Mouse (Mus musculus): ENCODE measurements around the gene Clec18a.
"Not testable (repeated sequence)": the region's sequence is repeated elsewhere in the genome, so short reads cannot be mapped to it uniquely, and the experiment has no call there.

Gene Clec18a

GRCm38 (mm10) chr8:111092326-111092725 lies at the start of gene Clec18a:
Gene Clec18a, minus strand, starts transcription at chr8:111092426.
- DNase-seq = not testable (repeated sequence)

DNA sequence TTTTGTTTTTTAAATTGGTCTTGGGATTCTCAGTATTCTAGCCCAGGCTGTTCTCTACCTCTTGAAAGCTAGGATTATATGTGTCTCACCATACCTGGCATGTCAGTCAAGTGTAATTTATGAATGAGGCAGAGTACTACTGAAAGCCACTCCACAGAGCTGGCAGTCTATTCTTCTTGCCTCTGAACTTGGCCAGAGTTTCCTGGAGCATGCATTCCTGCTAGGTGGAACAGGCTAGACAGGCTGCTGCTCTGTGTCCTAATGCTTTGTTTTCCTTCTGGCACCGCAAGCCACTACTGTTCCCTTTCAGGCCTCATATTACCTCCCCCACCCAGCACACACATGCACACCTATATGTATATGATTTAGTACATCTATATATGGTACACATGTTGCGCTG lies 38.5 kb upstream of the Clec18a start:
- DNase-seq = no peak

DNA sequence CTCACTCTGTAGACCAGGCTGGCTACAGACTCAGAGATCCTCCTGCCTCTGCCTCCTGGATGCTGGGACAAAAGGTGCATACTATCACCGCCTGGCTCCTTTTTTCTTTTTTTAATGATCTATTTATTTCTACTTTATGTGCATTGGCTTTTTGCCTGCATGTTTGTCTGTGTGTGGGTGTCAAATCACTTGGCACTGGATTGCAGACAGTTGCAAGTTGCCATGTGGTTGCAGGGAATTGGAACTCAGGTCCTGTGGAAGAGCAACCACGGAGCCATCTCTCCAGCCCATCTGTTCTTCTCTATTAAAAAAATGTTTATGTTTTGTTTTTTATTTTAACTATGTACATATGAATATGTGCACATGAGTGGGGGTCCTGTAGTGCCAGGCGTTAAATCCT lies 27.3 kb upstream of the Clec18a start:
- DNase-seq = no peak

DNA sequence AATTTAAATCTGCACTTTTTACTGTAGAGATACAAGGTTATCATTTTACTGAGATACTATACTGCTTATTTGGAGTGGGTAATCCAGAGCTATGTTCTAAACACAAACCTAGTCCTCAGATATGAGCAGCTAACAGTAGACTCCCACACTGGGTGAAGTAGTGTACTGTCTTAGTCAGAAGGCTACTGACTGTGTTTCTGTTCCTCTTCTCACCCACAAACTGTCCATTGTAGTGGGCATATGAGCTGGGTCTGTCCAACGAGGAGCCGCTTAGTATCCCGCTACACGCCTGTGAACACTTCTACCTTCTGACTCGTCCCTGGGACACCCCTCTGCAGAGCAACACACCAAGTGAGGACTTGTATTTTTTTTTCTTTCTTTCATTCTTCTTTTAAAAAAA lies 22.7 kb upstream of the Clec18a start:
- DNase-seq = no peak

GRCm38 (mm10) chr8:111094719-111095302 lies 2.6 kb upstream of the Clec18a start:
- peak; percentile 12 for DNase-seq

DNA sequence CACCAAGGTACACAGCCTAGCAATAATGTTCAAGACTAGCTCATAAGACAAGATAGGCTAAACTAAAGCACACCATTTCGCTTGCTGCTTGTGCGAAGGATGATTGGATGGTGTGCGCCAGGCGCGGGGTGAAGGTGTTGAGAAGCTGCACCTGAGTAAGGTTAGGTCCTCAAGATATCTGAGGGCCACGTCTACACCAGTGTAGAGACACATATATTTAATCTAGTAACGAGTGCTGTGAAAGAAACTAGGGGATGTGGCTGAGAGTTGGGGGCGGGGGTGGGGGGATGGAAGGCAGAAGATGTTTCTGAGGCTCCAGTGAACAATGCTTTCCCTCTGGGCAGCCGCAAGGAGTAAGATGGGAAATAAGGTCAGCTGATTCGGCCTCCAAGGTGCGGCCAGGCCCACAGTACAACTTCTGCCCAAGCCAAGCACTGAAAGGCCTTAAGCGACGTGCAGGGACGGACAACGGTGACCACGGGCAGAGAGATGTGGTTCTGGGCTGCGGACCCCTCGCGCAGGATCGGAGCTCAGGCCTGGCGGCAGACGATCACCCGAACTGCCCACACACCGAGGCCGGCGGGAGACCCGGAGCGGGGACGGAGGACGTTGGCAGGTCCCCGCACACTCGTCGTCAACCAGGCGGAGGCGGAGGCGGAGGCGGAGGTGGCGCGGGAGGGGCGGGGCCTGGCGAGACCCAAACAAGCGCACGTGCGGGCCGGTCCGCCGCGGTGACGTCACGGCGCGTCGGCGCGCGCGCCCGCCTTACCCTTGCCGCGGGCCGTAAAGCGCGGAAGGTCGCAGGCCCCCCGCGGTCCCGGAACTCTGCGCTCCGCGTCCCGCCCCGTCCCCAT lies 1.9 kb upstream of the Clec18a start, which contains the start of gene Pdpr:
TSS of gene Pdpr (plus strand) at position 766 of the 854 bp plus-strand sequence.
- DNase-seq = peak; percentile 87

DNA sequence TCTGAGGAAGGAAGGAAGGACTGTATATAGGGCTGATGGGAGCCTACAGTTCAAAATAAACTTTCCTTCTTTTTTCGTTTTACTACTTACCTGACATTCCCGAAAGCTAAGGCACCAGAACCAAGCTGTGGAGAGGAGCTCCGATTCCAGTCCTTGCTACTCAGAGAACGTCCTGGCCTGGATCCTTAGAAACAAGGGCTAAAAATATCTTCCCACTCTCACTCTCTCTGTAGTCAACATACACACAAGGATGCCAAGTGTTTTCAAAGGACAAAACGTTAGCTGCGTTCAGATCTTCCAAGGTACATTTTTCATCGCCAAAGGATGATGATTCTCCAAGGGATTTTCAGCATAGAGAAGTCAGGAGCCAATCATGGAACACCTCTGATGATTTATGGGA lies 520 bp downstream of the Clec18a start:
- no peak for DNase-seq

DNA sequence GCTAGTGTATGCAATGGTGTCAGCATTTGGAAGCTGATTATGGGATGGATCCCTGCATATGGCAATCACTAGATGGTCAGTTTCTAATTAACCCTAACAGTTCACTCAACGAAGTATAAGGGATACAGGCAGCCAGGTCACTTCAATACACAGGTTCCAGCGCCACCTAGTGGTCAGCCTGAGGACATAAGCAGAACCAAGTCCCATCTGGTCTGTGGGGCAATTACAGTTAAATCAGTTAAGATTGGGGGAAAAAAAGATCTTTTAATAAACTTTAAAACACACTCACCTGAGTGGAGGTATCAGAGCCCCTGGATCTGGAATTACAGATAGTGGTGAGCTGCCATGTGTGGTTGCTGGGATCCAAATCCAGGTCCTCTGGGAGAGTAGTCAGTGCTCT lies 2.1 kb downstream of the Clec18a start:
- peak; percentile 91 for DNase-seq

DNA sequence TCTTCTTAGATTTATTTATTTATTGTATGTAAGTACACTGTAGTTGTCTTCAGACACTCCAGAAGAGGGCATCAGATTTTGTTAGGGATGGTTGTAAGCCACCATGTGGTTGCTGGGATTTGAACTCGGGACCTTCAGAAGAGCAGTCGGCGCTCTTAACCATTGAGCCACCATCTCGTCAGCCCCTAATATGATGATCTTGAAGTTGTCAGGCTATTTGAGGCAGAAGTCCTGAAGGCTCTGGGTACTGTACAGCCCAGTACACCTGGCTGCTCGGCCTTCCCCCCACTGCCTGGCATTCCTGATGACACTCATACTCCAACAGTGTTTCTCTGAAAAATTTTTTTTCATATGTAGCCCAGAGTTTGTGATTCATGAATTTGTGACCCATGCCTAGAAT lies 8.3 kb downstream of the Clec18a start:
- not testable (repeated sequence) for DNase-seq

DNA sequence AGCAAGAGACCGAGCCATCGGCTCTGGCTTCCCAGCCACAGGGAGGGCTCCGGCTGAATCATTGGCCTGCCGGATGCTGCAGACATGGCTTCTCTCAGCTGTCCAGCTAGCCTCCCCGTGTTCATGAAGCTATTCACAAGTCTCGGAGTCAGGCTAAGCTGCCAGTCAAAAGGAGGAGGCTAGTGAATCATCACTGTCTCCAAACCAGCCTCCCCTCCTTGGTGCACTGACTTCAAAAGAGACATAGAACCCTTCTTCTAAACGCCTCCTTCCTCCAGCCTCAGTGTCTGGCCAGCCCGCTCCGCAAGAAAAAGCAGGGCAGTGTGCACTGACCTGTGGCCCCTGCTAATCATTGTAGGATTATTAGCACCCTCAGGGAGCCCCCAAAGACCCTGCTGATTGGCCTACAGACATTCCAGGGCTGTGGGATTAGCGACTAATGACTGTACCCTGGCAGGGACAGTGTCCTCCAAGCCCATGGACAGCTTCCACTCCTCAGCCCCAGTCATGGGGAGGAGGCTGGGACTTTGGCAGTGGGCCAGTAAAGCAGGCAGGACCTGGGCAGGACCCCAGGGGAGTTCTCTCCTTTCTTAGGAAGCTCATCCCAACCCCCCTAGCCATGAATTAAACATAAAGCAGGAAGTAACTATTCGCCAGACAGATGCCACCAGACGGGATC lies 10.5 kb downstream of the Clec18a start:
- no peak for DNase-seq

GRCm38 (mm10) chr8:111079861-111080271 lies 12.4 kb downstream of the Clec18a start:
- no peak for DNase-seq

- no peak for DNase-seq
Observed at GRCm38 (mm10) chr8:111079461-111079860, 12.8 kb downstream of the Clec18a start.

GRCm38 (mm10) chr8:111075926-111076325 lies 16.3 kb downstream of the Clec18a start:
- no peak for DNase-seq

DNA sequence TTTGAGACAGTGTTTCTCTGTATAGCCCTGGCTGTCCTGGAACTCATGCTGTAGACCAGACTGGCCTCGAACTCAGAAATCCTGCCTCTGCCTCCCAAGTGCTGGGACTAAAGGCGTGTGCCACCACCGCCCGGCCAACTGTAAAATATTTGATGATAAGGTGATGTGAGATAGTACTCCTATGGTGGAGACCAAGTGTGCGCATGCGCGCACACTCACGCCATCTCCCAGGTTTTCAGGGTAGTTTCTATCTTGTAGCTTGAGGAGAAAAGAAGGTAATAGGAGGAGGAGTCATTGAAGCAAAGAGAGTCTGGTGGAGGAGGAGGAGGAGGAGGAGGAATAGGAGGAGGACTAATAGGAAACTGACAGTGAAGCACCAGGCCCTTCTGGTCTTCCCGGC lies 23.6 kb downstream of the Clec18a start:
- not testable (repeated sequence) for DNase-seq

DNA sequence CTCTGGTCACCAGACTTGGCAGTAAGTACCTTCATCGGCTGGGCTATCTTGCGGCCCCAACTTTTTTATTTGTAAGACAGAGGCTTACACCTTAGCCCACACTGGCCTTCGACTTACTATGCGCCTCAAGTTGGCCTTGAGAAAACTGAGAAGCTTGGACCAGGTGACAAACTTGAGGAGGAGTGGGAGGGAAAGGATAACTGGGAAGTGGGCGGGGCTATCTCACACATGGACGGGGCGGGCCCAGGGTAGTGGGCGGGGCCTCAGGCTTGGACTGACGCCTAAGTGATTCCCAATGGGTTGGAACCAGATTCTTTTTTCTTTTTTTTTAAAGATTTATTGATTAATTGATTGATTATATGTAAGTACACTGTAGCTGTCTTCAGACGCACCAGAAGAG lies 24.8 kb downstream of the Clec18a start:
- DNase-seq = no peak

- DNase-seq = no peak
Observed at GRCm38 (mm10) chr8:111066308-111066707, 25.9 kb downstream of the Clec18a start.

GRCm38 (mm10) chr8:111062893-111063292 lies 29.3 kb downstream of the Clec18a start:
- no peak for DNase-seq

DNA sequence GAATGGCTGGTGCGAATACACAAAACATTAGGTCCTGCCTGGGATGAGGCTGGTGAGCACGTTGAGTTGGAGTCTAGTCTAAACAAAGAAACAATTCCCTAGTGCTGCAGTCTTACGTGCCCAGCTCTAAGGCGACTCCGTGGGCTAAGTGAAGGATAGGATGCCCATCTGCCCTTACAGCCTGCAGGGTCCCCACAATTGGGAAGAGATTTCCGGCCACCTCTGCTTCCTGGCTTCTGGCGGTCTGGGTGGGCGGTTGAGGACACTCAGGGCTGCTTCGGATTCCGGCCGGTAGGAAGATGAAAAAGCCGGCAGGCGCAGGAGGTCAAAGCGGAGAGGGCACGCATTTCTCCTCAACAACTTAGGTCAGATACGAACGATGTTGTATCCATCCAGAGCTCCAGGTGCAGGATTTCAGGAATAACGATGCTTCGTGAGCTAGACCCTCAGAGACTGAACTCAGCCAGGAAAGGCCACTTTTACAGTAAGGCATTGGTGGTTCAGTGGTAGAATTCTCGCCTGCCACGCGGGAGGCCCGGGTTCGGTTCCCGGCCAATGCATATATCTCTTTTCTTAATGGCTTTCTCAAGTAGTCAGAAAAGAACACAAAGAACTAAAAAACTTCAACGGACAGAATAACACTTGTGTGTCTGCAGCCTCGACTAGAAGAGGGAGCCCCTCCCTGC lies 30.0 kb downstream of the Clec18a start:
- peak; percentile 94 for DNase-seq

DNA sequence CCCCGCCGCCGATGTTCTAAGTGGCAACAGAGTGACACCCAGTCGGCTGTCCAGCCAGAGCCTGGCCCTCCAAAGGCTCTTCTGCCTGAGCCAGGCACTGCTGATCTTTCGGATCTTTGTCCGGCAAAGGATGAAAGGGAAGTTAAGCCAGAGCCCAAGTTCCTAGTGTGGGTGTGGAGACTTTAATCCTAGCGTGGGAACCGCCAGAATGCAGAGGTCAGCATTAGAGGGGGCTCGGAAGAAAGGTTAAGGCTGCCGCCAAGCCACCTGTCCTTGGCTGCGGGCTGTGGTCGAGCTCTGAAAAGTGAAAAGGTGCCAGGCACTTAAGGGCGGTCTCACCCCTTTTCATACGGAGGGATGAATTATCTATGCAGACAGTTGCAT lies 30.5 kb downstream of the Clec18a start:
- DNase-seq = no peak

DNA sequence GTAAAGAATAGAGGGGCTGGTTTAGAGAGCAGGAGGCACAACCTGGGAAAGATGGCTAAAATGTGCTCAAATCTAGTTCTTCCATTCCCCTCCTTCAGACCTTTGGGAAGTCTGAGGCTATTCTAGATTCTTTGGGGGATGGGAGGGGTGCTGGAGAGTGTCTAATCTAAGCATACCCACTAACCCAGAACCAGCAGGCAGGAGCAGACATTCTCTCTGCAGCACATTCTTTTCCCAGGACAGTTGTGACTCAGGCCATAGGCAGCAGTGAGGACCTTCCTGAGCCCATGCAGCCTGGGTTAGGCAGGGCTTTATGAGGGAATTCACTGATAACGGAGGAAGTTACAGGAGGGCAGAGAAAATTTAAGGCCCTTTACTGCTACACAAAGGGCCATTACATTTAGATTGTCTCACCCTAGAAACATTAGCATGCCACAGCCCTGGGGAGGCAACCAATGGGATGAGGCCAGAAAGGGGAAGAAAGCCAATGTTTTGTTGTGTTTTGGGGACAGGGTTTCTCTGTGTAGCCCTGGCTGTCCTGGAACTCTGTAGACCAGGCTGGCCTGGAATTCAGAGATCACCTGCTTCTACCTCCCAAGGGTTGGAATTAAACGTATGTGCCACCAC lies 33.2 kb downstream of the Clec18a start:
- DNase-seq = no peak

- peak; percentile 49 for DNase-seq
Observed at GRCm38 (mm10) chr8:111056691-111057293, 35.4 kb downstream of the Clec18a start.

GRCm38 (mm10) chr8:111056158-111056663 lies 36.0 kb downstream of the Clec18a start, which contains the start of gene Exosc6:
Gene Exosc6, plus strand, starts transcription at chr8:111056339.
- DNase-seq = peak; percentile 93
